Mouse (Mus musculus) spleen, adult 2 months (tissue): ENCODE measurements around the gene Myo16. TPM values are rescaled to one million over a fixed set of nuclear protein-coding genes. Genes with fewer than 3 reads are reported as not detected.

Source experiments
- DNase-seq, 2 experiments: peaks; one replicate each; pipeline versions ENCODE4 v3.0.0 to v3.0.0-alpha.2; 2012 to 2021; ENCODE audit warnings: low spot score in 2 of 2, low read depth in 1 of 2
- H3K27ac ChIP-seq: fragments of 200-500 bp; 2 replicates; pipeline ENCODE4 v1.5.1; 2012; ENCODE audit warnings: low read length, inconsistent platforms; ENCODE audit not compliant: insufficient read depth
- H3K27me3 ChIP-seq: fragments of 200-500 bp; 2 replicates; pipeline ENCODE4 v1.6.1; 2012; ENCODE audit warnings: mild to moderate bottlenecking, moderate library complexity, low read length, inconsistent platforms; ENCODE audit not compliant: control insufficient read depth, insufficient read depth
- H3K36me3 ChIP-seq: fragments of 200-500 bp; 2 replicates; pipeline ENCODE4 v1.6.1; 2012; ENCODE audit warnings: mild to moderate bottlenecking, low read length, inconsistent platforms; ENCODE audit not compliant: control insufficient read depth, insufficient read depth
- H3K4me1 ChIP-seq: fragments of 200-500 bp; 2 replicates; pipeline ENCODE4 v1.6.1; 2011; ENCODE audit warnings: inconsistent platforms; ENCODE audit not compliant: control insufficient read depth, insufficient read depth, insufficient read length
- H3K4me3 ChIP-seq: fragments of 200-500 bp; 2 replicates; pipeline ENCODE4 v1.5.1; 2011; ENCODE audit warnings: mild to moderate bottlenecking, inconsistent platforms; ENCODE audit not compliant: insufficient read depth, insufficient read length; ENCODE audit errors: extremely low read depth
- CTCF ChIP-seq: fragments of 200-500 bp; IDR thresholded peaks from 2 replicates; pipeline ENCODE4 v1.5.1; 2011; ENCODE audit warnings: mild to moderate bottlenecking, inconsistent platforms; ENCODE audit not compliant: insufficient read depth, insufficient read length, insufficient replicate concordance; ENCODE audit errors: extremely low read depth
- POLR2A ChIP-seq: fragments of 200-500 bp; IDR thresholded peaks from 2 replicates; pipeline ENCODE4 v1.6.1; 2011; ENCODE audit warnings: low read depth, low read length, inconsistent platforms
- WGBS: fragments of 180-500 bp; shearing (Covaris S2); methylation state at CpG from one replicate; pipeline ENCODE4 v1.1.7; 2018; 5-methylcytosine and 5-hydroxymethylcytosine counted together
- polyA plus RNA-seq: library from polyadenylated mRNA; depleted of rRNA; stranded (reverse); fragments of >200 nt; gene quantifications from 2 replicates; pipeline ENCODE4 v1.2.3, GENCODE M21; 2012

The Myo16 gene
- polyA plus RNA-seq, 1 experiment: 0.39 TPM

DNA sequence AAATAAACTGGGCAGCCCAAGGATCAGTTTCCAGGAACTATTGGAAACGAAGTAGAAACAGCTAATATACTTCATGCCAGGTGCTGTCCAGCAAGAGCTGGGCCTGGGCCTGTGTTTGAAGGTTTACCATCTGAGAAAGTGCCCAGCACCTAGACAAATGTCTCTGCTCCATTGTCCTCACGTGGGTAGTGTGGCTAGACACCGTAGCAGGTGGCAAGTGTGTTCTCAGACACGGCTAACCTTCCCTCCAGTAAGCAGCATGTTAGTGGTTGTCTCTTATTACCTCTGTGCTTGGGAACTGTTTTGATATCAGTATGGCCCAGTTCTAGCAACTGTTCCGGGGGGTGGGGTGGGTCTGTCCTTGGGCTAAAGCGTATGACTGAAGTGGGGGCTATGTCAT, 478.9 kb downstream of the Myo16 start:
- 77% methylated on average over 6 of the region's 6 CpGs for WGBS
- no peak for TF ChIP-seq CTCF
- no peak for TF ChIP-seq POLR2A
- Histone ChIP-seq H3K27ac (no peak overlapping the region), H3K4me3 (no peak overlapping the region), H3K4me1 (no peaks in the 10 kb centered on the region), H3K27me3 (no peaks in the 10 kb centered on the region), H3K36me3 (no peaks in the 10 kb centered on the region)
- DNase-seq: no peak

DNA sequence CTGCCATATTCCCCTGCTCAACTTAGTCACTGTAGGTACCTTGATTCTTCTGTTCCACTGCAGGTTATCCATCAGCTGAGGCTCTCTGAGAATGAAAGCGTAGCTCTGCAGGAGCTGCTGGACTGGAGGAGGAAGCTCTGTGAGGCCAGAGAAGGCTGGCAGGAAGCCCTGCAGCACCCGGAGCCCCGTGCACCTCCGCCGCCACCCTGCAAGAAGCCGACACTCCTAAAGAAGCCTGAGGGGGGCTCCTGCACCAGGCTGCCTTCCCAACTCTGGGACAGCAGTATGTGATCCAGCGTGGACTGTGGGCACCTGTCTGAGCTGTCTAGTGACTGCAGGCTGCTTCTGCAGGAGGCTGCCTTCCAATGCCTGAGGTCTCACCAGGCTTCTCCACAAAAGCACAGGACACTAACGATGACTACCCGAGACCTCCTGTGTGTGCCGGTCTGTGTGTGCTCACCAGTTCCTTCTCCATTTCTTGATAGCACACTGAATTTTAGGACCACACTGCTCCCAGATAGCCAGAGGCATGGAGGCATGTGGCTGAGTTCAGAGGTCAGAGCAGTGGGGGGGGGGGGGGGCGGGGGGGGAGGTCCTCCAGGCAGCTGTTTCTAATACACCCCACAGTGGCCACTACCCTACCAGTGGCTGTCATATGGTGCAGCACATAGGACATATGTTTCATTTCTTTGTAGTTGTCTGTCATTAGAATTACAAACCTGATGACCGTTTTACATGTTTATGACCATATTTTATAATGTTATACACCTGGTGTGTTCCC, 479.8 kb downstream of the Myo16 start:
- Histone ChIP-seq H3K4me1 (no peaks in the 10 kb centered on the region), H3K27ac (no peak overlapping the region), H3K4me3 (no peak overlapping the region; the same call in 1 of the 2 replicates), H3K27me3 (no peaks in the 10 kb centered on the region), H3K36me3 (no peaks in the 10 kb centered on the region)
- 11% methylated on average over 12 of the region's 12 CpGs for WGBS
- DNase-seq: no peak
- TF ChIP-seq CTCF (no peak), POLR2A (no peak)

DNA sequence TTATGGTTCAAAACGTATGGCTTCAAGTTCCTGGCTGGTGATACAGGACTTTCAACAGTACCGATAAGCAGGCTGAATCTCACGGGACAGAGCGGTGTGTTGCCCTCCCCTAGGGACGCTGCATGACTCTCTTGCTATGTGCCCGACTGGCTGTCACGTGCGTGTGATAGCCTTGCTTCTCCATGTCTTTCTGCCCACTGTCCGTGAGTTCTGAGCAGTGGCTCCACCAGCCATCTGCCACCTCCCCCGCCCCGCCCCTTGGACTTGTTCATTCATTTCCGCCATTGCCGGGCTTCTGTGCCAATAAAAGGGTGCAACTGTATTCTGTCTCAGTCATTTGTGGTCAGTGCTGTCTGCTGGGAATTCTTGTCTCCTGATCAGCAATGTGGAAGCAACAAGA, 480.7 kb downstream of the Myo16 start:
- no peaks in the 10 kb centered on the region for H3K4me1 ChIP-seq
- H3K27me3 ChIP-seq: no peaks in the 10 kb centered on the region
- DNase-seq: no peak
- no peak overlapping the region for H3K27ac ChIP-seq
- no peak overlapping the region for H3K4me3 ChIP-seq
- no peak for TF ChIP-seq CTCF
- H3K36me3 ChIP-seq: no peaks in the 10 kb centered on the region
- 45% methylated on average over 13 of the region's 13 CpGs for whole genome bisulfite sequencing

DNA sequence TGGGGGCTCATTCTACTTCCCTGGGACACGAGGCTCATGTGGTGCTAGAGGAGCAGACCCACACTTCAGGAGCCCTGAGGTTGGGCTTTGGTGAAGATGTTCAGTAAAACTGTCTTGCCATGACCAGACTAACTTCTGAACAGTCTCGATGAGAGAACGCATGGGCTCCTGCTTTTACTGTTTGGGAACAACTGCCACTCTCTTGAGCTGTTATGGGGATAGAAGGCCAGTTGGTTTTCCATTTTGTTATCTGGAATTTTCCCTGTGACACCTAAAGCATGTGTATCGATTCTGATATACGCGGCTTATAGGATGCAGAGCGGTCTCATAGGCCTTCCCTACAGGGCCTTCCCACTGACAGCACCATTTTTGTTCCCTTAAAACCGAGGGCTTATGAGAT, 485.2 kb downstream of the Myo16 start:
- H3K4me3 ChIP-seq: no peak overlapping the region
- DNase-seq: no peak
- H3K27me3 ChIP-seq: no peaks in the 10 kb centered on the region
- WGBS: 84% methylated on average over 8 of the region's 8 CpGs
- TF ChIP-seq CTCF (no peak), POLR2A (no peak)
- H3K4me1 ChIP-seq: no peaks in the 10 kb centered on the region
- H3K36me3 ChIP-seq: no peaks in the 10 kb centered on the region
- H3K27ac ChIP-seq: no peak overlapping the region

DNA sequence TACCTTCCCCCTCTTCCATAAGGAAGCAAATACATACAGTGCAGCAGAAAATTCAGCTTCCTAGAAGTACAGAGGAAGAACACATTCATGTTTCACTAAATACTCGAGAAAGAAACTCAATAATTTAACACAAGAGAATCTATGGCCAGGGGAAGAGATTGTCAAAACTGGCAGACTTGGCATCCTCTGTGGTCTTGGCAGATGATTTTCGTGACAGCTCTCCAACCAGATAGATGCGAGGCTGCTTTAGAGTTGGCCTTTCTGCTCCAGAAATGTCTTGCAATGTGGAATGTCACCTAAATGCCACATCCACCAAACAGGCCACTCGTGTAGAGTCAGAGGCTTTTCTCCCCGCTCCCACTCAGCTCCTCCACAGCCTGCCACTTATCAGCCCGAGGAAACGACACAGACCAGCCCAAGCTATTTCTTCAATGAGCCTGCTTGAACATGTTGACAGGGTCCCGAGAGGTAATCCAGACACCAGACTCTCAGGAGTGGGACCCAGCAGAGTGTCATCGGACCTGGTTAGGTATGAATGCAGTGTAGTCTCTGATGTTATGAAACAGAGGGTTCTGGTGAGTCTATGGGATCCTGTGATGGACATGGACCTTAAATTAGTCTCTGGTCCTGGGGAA, 486.6 kb downstream of the Myo16 start:
- Histone ChIP-seq H3K4me1 (no peaks in the 10 kb centered on the region), H3K4me3 (no peak overlapping the region), H3K36me3 (no peaks in the 10 kb centered on the region), H3K27ac (no peak overlapping the region), H3K27me3 (no peaks in the 10 kb centered on the region)
- WGBS: 69% methylated on average over 9 of the region's 9 CpGs
- no peak for DNase-seq
- TF ChIP-seq POLR2A (no peak), CTCF (no peak)

DNA sequence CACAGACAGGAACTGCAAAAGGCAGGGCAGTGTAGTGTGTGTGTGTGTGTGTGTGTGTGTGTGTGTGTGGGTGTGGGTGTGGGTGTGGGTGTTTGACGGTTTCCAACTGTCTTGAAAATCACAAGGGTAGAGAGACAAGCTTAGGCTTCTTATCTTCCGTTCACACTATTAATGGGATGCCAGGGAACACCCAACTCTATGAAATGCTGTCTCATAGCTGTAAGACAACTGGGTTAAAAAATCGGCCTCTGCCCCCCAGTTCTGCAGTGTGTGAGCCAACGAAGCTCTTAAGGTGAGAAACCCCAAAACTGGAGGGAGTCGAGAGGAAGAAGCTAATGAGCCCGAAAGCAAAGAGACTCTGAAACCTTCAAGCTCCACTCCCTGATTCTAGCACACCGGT, 487.1 kb downstream of the Myo16 start:
- WGBS: 70% methylated on average over 7 of the region's 7 CpGs
- no peak for DNase-seq
- H3K27me3 ChIP-seq: no peaks in the 10 kb centered on the region
- H3K4me1 ChIP-seq: no peaks in the 10 kb centered on the region
- no peak overlapping the region for H3K4me3 ChIP-seq
- H3K27ac ChIP-seq: no peak overlapping the region
- no peak for TF ChIP-seq CTCF
- no peak for TF ChIP-seq POLR2A
- no peaks in the 10 kb centered on the region for H3K36me3 ChIP-seq

DNA sequence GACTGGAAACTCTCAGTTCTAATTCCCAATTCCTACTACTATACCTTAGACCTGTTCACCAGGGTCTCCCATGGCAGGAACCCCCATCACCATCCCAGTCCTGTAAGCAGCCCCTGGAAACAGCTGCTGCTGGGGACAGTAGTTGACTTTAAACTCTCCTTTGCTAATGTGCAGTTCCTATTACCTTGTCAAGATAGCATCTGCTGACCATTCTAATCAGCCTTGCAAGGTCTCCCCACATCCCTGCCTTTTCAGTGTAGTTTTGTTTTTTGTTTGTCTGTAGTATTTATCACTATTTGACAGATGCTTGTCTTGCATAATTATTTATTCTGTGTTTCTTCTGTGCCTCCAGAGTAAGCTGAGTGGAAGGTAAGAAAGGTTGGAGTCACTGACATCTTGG, 487.6 kb downstream of the Myo16 start:
- H3K36me3 ChIP-seq: no peaks in the 10 kb centered on the region
- no peak for TF ChIP-seq CTCF
- no peak for TF ChIP-seq POLR2A
- H3K27me3 ChIP-seq: no peaks in the 10 kb centered on the region
- H3K27ac ChIP-seq: no peak overlapping the region
- no peak overlapping the region for H3K4me3 ChIP-seq
- H3K4me1 ChIP-seq: no peaks in the 10 kb centered on the region
- no peak for DNase-seq
